Mouse (Mus musculus): ENCODE measurements around the gene Gm14403. TPM values are rescaled to one million over a fixed set of nuclear protein-coding genes. Genes with fewer than 3 reads are reported as not detected.
"Not testable (repeated sequence)": the region's sequence is repeated elsewhere in the genome, so short reads cannot be mapped to it uniquely, and the experiment has no call there.

Gm14403 gene
- total and polyA plus RNA-seq, 2 experiments from 2014 or later, result 2.8 to 3.1 TPM

GRCm38 (mm10) chr2:177535876-177536275 lies 37.9 kb downstream of the Gm14403 start:
- no peaks in the 10 kb centered on the region for H3K9me3 ChIP-seq (ENCODE audit: low read length)
- H3K4me1 ChIP-seq (ENCODE audit: insufficient read depth, low read length), result no peaks in the 10 kb centered on the region
- H3K27me3 ChIP-seq (ENCODE audit: insufficient read depth, low read length), result no peaks in the 10 kb centered on the region
- H3K4me2 ChIP-seq (ENCODE audit: low read depth, low read length), result no peak overlapping the region
- DNase-seq (ENCODE audit: low spot score) (no peak), ATAC-seq (no peak)
- no peak overlapping the region for H3K4me3 ChIP-seq (ENCODE audit: low read length)
- H3K36me3 ChIP-seq (ENCODE audit: insufficient read depth, low read length), result no peaks in the 10 kb centered on the region
- H3K9ac ChIP-seq (replicated peaks; ENCODE audit: low read length), result no peak overlapping the region
- 82% methylated on average over 9 of the region's 9 CpGs for WGBS
- no peak overlapping the region for H3K27ac ChIP-seq
- TF ChIP-seq CTCF (IDR thresholded peaks at IDR 0.05; ENCODE audit: low read depth), result no peak

GRCm38 (mm10) chr2:177537141-177537540 lies 39.1 kb downstream of the Gm14403 start:
- not testable (repeated sequence) for H3K4me1 ChIP-seq (ENCODE audit: insufficient read depth, low read length); H3K36me3 ChIP-seq (ENCODE audit: insufficient read depth, low read length); H3K27me3 ChIP-seq (ENCODE audit: insufficient read depth, low read length); H3K4me2 ChIP-seq (ENCODE audit: low read depth, low read length); DNase-seq (ENCODE audit: low spot score); H3K9me3 ChIP-seq (ENCODE audit: low read length); H3K4me3 ChIP-seq (ENCODE audit: low read length); H3K9ac ChIP-seq (replicated peaks; ENCODE audit: low read length); H3K27ac ChIP-seq; ATAC-seq
- 92% methylated on average over 2 of the region's 2 CpGs for WGBS

- H3K27ac ChIP-seq; H3K36me3 ChIP-seq (ENCODE audit: insufficient read depth, low read length); H3K9me3 ChIP-seq (ENCODE audit: low read length); H3K27me3 ChIP-seq (ENCODE audit: insufficient read depth, low read length); H3K9ac ChIP-seq (replicated peaks; ENCODE audit: low read length); H3K4me3 ChIP-seq (ENCODE audit: low read length); DNase-seq (ENCODE audit: low spot score); H3K4me2 ChIP-seq (ENCODE audit: low read depth, low read length); H3K4me1 ChIP-seq (ENCODE audit: insufficient read depth, low read length); ATAC-seq: not testable (repeated sequence)
- 83% methylated on average over 5 of the region's 5 CpGs for WGBS
These were observed 39.7 kb downstream of the Gm14403 start for GRCm38 (mm10) chr2:177537717-177538116.

GRCm38 (mm10) chr2:177555261-177555660 lies 57.2 kb downstream of the Gm14403 start:
- WGBS, result no CpG with 5 or more reads among the region's 1 CpGs
- H3K4me3 ChIP-seq (ENCODE audit: low read length); H3K9ac ChIP-seq (replicated peaks; ENCODE audit: low read length); ATAC-seq; H3K27me3 ChIP-seq (ENCODE audit: insufficient read depth, low read length); DNase-seq (ENCODE audit: low spot score); H3K36me3 ChIP-seq (ENCODE audit: insufficient read depth, low read length); H3K27ac ChIP-seq; H3K4me2 ChIP-seq (ENCODE audit: low read depth, low read length); H3K4me1 ChIP-seq (ENCODE audit: insufficient read depth, low read length); H3K9me3 ChIP-seq (ENCODE audit: low read length): not testable (repeated sequence)

Other genes with a start within 250 kb of the Gm14403 start
- not detected in 2 replicates for gene Gm14409, start 231.2 kb upstream of the Gm14403 start, total RNA-seq (2014; rRNA removed)
- not detected in 2 replicates for gene Gm14409, start 231.2 kb upstream of the Gm14403 start, polyA plus RNA-seq (2015; fragmentation: Nextera tagmentation; extraction: Ambion mirVana)
- 0.10 and 0.43 TPM in 2 replicates for gene Gm14412, start 173.9 kb upstream of the Gm14403 start, total RNA-seq (2014; rRNA removed)
- 0.66 and 0.71 TPM in 2 replicates for gene Gm14412, start 173.9 kb upstream of the Gm14403 start, polyA plus RNA-seq (2015; fragmentation: Nextera tagmentation; extraction: Ambion mirVana)
- 0.50 and 1.6 TPM in 2 replicates for gene Gm14418, start 99.9 kb upstream of the Gm14403 start, total RNA-seq (2014; rRNA removed)
- gene Gm14418, start 99.9 kb upstream of the Gm14403 start, polyA plus RNA-seq (2015; fragmentation: Nextera tagmentation; extraction: Ambion mirVana), result 8.2 and 11.5 TPM in 2 replicates
- 4.1 and 6.8 TPM in 2 replicates for gene Zfp970, start 33.5 kb upstream of the Gm14403 start, total RNA-seq (2014; rRNA removed)
- gene Zfp970, start 33.5 kb upstream of the Gm14403 start, polyA plus RNA-seq (2015; fragmentation: Nextera tagmentation; extraction: Ambion mirVana), result 4.2 and 5.0 TPM in 2 replicates
- gene Gm14406, start 80.0 kb downstream of the Gm14403 start, total RNA-seq (2014; rRNA removed), result 0.14 TPM in 1 of 2 replicates, not detected in the other
- not detected in 2 replicates for gene Gm14406, start 80.0 kb downstream of the Gm14403 start, polyA plus RNA-seq (2015; fragmentation: Nextera tagmentation; extraction: Ambion mirVana)

All from hindbrain, postnatal 0 days (tissue).